Mouse (Mus musculus) MEL (cell line): ENCODE data around the gene Rgs19. TPM values are rescaled to one million over a fixed set of nuclear protein-coding genes. Genes with fewer than 3 reads are reported as not detected.

Experiments used
- DNase-seq: peaks from one replicate; pipeline ENCODE4 v3.0.0; 2011; ENCODE audit warnings: low read depth, low spot score
- H3K27ac ChIP-seq: 2 replicates; pipeline ENCODE4 v1.5.1; 2012; ENCODE audit warnings: low read depth, mild to moderate bottlenecking, control low read depth, low read length, moderate library complexity; ENCODE audit not compliant: control insufficient read depth
- H3K27me3 ChIP-seq, 2 experiments: fragments of 150-350 bp in 1 of 2; sonication (generic) in 1 of 2; 2 replicates each; pipeline ENCODE4 v1.6.1; 2012; ENCODE audit warnings: low read length in 2 of 2, mild to moderate bottlenecking in 2 of 2, improper control_type of control experiment in 1 of 2, moderate library complexity in 1 of 2; ENCODE audit not compliant: insufficient read depth in 2 of 2, control insufficient read depth in 1 of 2
- H3K36me3 ChIP-seq, 2 experiments: 2 replicates each; pipeline ENCODE4 v1.6.1; 2012 to 2014; ENCODE audit warnings: low read length in 2 of 2, improper control_type of control experiment in 1 of 2, inconsistent platforms in 1 of 2, mild to moderate bottlenecking in 1 of 2; ENCODE audit not compliant: insufficient read depth in 2 of 2, control insufficient read depth in 1 of 2
- H3K4me1 ChIP-seq, 2 experiments: fragments of 150-350 bp in 1 of 2; sonication (generic) in 1 of 2; 2 replicates each; pipeline ENCODE4 v1.6.1; 2012; ENCODE audit warnings: low read length in 2 of 2, improper control_type of control experiment in 1 of 2, mild to moderate bottlenecking in 1 of 2; ENCODE audit not compliant: insufficient read depth in 2 of 2, control insufficient read depth in 1 of 2
- H3K4me3 ChIP-seq, 2 experiments: fragments of 150-350 bp in 1 of 2; sonication (generic) in 1 of 2; 2 replicates each; pipeline ENCODE4 v1.5.1; 2012; ENCODE audit warnings: low read depth in 2 of 2, low read length in 2 of 2, mild to moderate bottlenecking in 2 of 2, moderate library complexity in 2 of 2, control low read depth in 1 of 2, improper control_type of control experiment in 1 of 2; ENCODE audit not compliant: control insufficient read depth in 1 of 2, insufficient read depth in 1 of 2
- H3K79me2 ChIP-seq: 2 replicates; pipeline ENCODE4 v1.6.1; 2012; ENCODE audit warnings: mild to moderate bottlenecking, low read length, moderate library complexity; ENCODE audit not compliant: control insufficient read depth, poor library complexity, insufficient read depth
- H3K9ac ChIP-seq: 2 replicates; pipeline ENCODE4 v1.6.1; 2012; ENCODE audit warnings: low read depth, mild to moderate bottlenecking, control low read depth, low read length, moderate library complexity; ENCODE audit not compliant: control insufficient read depth, poor library complexity, severe bottlenecking
- H3K9me3 ChIP-seq: fragments of 150-350 bp; sonication (generic); replicated peaks from 2 replicates; pipeline ENCODE4 v1.6.1; 2012; ENCODE audit warnings: mild to moderate bottlenecking, low read length, improper control_type of control experiment, moderate library complexity; ENCODE audit not compliant: insufficient read depth
- CHD1 ChIP-seq: IDR thresholded peaks from 2 replicates; pipeline ENCODE4 v1.6.1; 2012; ENCODE audit warnings: low read depth, mild to moderate bottlenecking, inconsistent platforms, low read length, improper control_type of control experiment
- CHD2 ChIP-seq: IDR thresholded peaks from 2 replicates; pipeline ENCODE4 v1.6.1; 2011; ENCODE audit warnings: low read length, improper control_type of control experiment
- CTCF ChIP-seq, 3 experiments: IDR thresholded peaks in 2 of 3; conservative IDR thresholded peaks in 1 of 3; 2 replicates each; pipeline ENCODE4 v1.5.1; 2011 to 2012; ENCODE audit warnings: low read length in 3 of 3, low read depth in 2 of 3, mild to moderate bottlenecking in 2 of 3, improper control_type of control experiment in 1 of 3, inconsistent platforms in 1 of 3, mixed read lengths in 1 of 3, moderate library complexity in 1 of 3; ENCODE audit not compliant: control insufficient read depth in 1 of 3, insufficient read depth in 1 of 3, poor library complexity in 1 of 3, severe bottlenecking in 1 of 3
- ELF1 ChIP-seq: IDR thresholded peaks from 2 replicates; pipeline ENCODE4 v1.6.1; 2014; ENCODE audit warnings: low read depth, mild to moderate bottlenecking, inconsistent platforms, low read length, improper control_type of control experiment, moderate library complexity
- EP300 ChIP-seq, 2 experiments: IDR thresholded peaks; 2 replicates each; pipeline ENCODE4 v1.6.1; 2011; ENCODE audit warnings: improper control_type of control experiment in 2 of 2, low read length in 2 of 2, low read depth in 1 of 2, mild to moderate bottlenecking in 1 of 2
- ETS1 ChIP-seq: IDR thresholded peaks from 2 replicates; pipeline ENCODE4 v1.6.1; 2012; ENCODE audit warnings: low read depth, mild to moderate bottlenecking, inconsistent platforms, low read length, improper control_type of control experiment, moderate library complexity
- GABPA ChIP-seq: IDR thresholded peaks from 2 replicates; pipeline ENCODE4 v1.6.1; 2012; ENCODE audit warnings: low read depth, mild to moderate bottlenecking, inconsistent platforms, low read length, improper control_type of control experiment, moderate library complexity
- GATA1 ChIP-seq: IDR thresholded peaks from 2 replicates; pipeline ENCODE4 v1.6.1; 2011; ENCODE audit warnings: low read depth, low read length, improper control_type of control experiment
- JUND ChIP-seq: IDR thresholded peaks from 2 replicates; pipeline ENCODE4 v1.6.1; 2011; ENCODE audit warnings: low read depth, mild to moderate bottlenecking, improper control_type of control experiment, low read length
- KAT2A ChIP-seq: conservative IDR thresholded peaks from 2 replicates; pipeline ENCODE4 v1.6.1; 2012; ENCODE audit warnings: low read depth, low read length, improper control_type of control experiment, inconsistent platforms
- MAFK ChIP-seq: IDR thresholded peaks from 2 replicates; pipeline ENCODE4 v1.6.1; 2011; ENCODE audit warnings: low read depth, mild to moderate bottlenecking, low read length, improper control_type of control experiment, borderline replicate concordance
- MYC ChIP-seq: IDR thresholded peaks from 2 replicates; pipeline ENCODE4 v1.6.1; 2011; ENCODE audit warnings: low read depth, mild to moderate bottlenecking, low read length, improper control_type of control experiment, moderate library complexity
- NELFE ChIP-seq: IDR thresholded peaks from 2 replicates; pipeline ENCODE4 v1.6.1; 2011; ENCODE audit warnings: low read depth, low read length, improper control_type of control experiment
- POLR2A ChIP-seq, 2 experiments: IDR thresholded peaks; 2 replicates each; pipeline ENCODE4 v1.6.1; 2011 to 2012; ENCODE audit warnings: low read length in 2 of 2, mild to moderate bottlenecking in 2 of 2, control low read depth in 1 of 2, improper control_type of control experiment in 1 of 2, low read depth in 1 of 2, moderate library complexity in 1 of 2; ENCODE audit not compliant: control insufficient read depth in 1 of 2, insufficient read depth in 1 of 2, poor library complexity in 1 of 2
- POLR2AphosphoS2 ChIP-seq: IDR thresholded peaks from 2 replicates; pipeline ENCODE4 v1.6.1; 2011; ENCODE audit warnings: low read length, improper control_type of control experiment
- RAD21 ChIP-seq: IDR thresholded peaks from 2 replicates; pipeline ENCODE4 v1.6.1; 2011; ENCODE audit warnings: mild to moderate bottlenecking, low read depth, low read length, improper control_type of control experiment
- SMC3 ChIP-seq: IDR thresholded peaks from 2 replicates; pipeline ENCODE4 v1.6.1; 2011; ENCODE audit warnings: low read depth, low read length, improper control_type of control experiment
- TAL1 ChIP-seq: IDR thresholded peaks from 2 replicates; pipeline ENCODE4 v1.6.1; 2012; ENCODE audit warnings: mild to moderate bottlenecking, inconsistent platforms, low read length, moderate library complexity, mixed read lengths
- TBP ChIP-seq: IDR thresholded peaks from 2 replicates; pipeline ENCODE4 v1.8.0; 2011; ENCODE audit warnings: low read depth, low read length, improper control_type of control experiment
- UBTF ChIP-seq: IDR thresholded peaks from 2 replicates; pipeline ENCODE4 v1.6.1; 2012; ENCODE audit warnings: low read depth, mild to moderate bottlenecking, inconsistent platforms, low read length, improper control_type of control experiment, moderate library complexity, borderline replicate concordance; ENCODE audit not compliant: insufficient read depth
- USF2 ChIP-seq, 2 experiments: IDR thresholded peaks; 2 replicates each; pipeline ENCODE4 v1.6.1; 2011 to 2012; ENCODE audit warnings: improper control_type of control experiment in 2 of 2, low read length in 2 of 2, borderline replicate concordance in 1 of 2, inconsistent platforms in 1 of 2, low read depth in 1 of 2, mild to moderate bottlenecking in 1 of 2; ENCODE audit not compliant: insufficient read depth in 1 of 2
- ZC3H11A ChIP-seq: IDR thresholded peaks from 2 replicates; pipeline ENCODE4 v1.6.1; 2012; ENCODE audit warnings: low read depth, mild to moderate bottlenecking, inconsistent platforms, low read length, improper control_type of control experiment
- ZKSCAN1 ChIP-seq: IDR thresholded peaks from 2 replicates; pipeline ENCODE4 v1.6.1; 2012; ENCODE audit warnings: low read depth, mild to moderate bottlenecking, inconsistent platforms, low read length, improper control_type of control experiment, moderate library complexity
- ZNF384 ChIP-seq: IDR thresholded peaks from 2 replicates; pipeline ENCODE4 v1.6.1; 2012; ENCODE audit warnings: low read depth, mild to moderate bottlenecking, inconsistent platforms, low read length, improper control_type of control experiment
- polyA plus RNA-seq, 2 experiments: library from polyadenylated mRNA; stranded (reverse) in 1 of 2; unstranded in 1 of 2; fragments of >175 nt in 1 of 2; fragments of >200 nt in 1 of 2; gene quantifications; 2 replicates each; pipeline versions ENCODE4 v1.2.1 to v1.2.4; 2012; ENCODE audit warnings: low replicate concordance in 2 of 2, low read depth in 1 of 2; ENCODE audit not compliant: insufficient read length in 2 of 2, insufficient read depth in 1 of 2, missing spikeins in 1 of 2
- total RNA-seq: library from RNA; depleted of rRNA; stranded (reverse); fragments of 300-350 nt; gene quantifications from 2 replicates; pipeline ENCODE4 v1.2.3, GENCODE M21; 2012

Gene Rgs19
- total and polyA plus RNA-seq, 3 experiments, result 46.2 to 157 TPM; not detected in 1

GRCm38 (mm10) chr2:181722213-181722612 is 28.4 kb upstream of the Rgs19 start:
- Histone ChIP-seq H3K79me2 (no peaks in the 10 kb centered on the region), H3K9me3 (no peaks in the 10 kb centered on the region), H3K27me3 (no peaks in the 10 kb centered on the region), H3K4me3 (no peak overlapping the region), H3K4me1 (no peaks in the 10 kb centered on the region), H3K36me3 (no peaks in the 10 kb centered on the region), H3K27ac (no peak overlapping the region), H3K9ac (no peak overlapping the region)
- TF ChIP-seq TBP (no peak), CTCF (IDR thresholded peaks at IDR 0.05 in 2 of 3, conservative IDR thresholded peaks at IDR 0.05 in 1 of 3; ENCODE audit: control insufficient read depth in 1 of 3, insufficient read depth in 1 of 3, low read depth in 2 of 3, low read length in 3 of 3, poor library complexity in 1 of 3, severe bottlenecking in 1 of 3) (peak; percentile 49 to 67 (median 61)), SMC3 (peak; percentile 73), ELF1 (no peak), CHD2 (no peak), RAD21 (peak; percentile 74), ZC3H11A (peak; percentile 68), UBTF (no peak)
- peak; percentile 50 for DNase-seq

GRCm38 (mm10) chr2:181721200-181721599 is 27.4 kb upstream of the Rgs19 start:
- Histone ChIP-seq H3K4me1 (peaks cover 0 to 3% of the 10 kb centered on the region in 2 experiments; a peak in 1 of 4 replicates), H3K27me3 (no peaks in the 10 kb centered on the region), H3K27ac (no peak overlapping the region), H3K36me3 (0 out of 4 replicates have a peak, but pooled peaks cover 0 to 2% of the 10 kb centered on the region in 2 experiments)
- no peak for TF ChIP-seq EP300 (IDR thresholded peaks at IDR 0.05; ENCODE audit: low read depth in 1 of 2, low read length in 2 of 2)
- no peak for TF ChIP-seq POLR2AphosphoS2
- no peak for TF ChIP-seq MYC
- TF ChIP-seq KAT2A, result no peak
- TF ChIP-seq TAL1, result no peak
- no peak for TF ChIP-seq ZKSCAN1
- no peak for TF ChIP-seq USF2 (IDR thresholded peaks at IDR 0.05; ENCODE audit: borderline replicate concordance in 1 of 2, insufficient read depth in 1 of 2, low read depth in 1 of 2, low read length in 2 of 2)
- no peak for TF ChIP-seq POLR2A (IDR thresholded peaks at IDR 0.05; ENCODE audit: control insufficient read depth in 1 of 2, insufficient read depth in 1 of 2, low read depth in 1 of 2, low read length in 2 of 2, poor library complexity in 1 of 2)
- TF ChIP-seq GATA1, result no peak
- no peak for TF ChIP-seq CHD1
- TF ChIP-seq GABPA, result no peak
- no peak for TF ChIP-seq ZNF384
- no peak for TF ChIP-seq NELFE
- no peak for TF ChIP-seq ETS1
- no peak for TF ChIP-seq CTCF (IDR thresholded peaks at IDR 0.05 in 2 of 3, conservative IDR thresholded peaks at IDR 0.05 in 1 of 3; ENCODE audit: control insufficient read depth in 1 of 3, insufficient read depth in 1 of 3, low read depth in 2 of 3, low read length in 3 of 3, poor library complexity in 1 of 3, severe bottlenecking in 1 of 3)
- TF ChIP-seq ELF1, result no peak
- TF ChIP-seq CHD2, result no peak
- no peak for TF ChIP-seq MAFK
- no peak for TF ChIP-seq ZC3H11A
- no peak for TF ChIP-seq JUND
- TF ChIP-seq, all 39 proteins: peak for 0
- no peak for DNase-seq
- Histone ChIP-seq H3K4me3 (no peak overlapping the region), H3K9me3 (no peaks in the 10 kb centered on the region), H3K9ac (no peak overlapping the region), H3K79me2 (no peaks in the 10 kb centered on the region)
